Mouse (Mus musculus) MEL (cell line): Measurements from ENCODE around the gene Zfp638. TPM values are rescaled to one million over a fixed set of nuclear protein-coding genes. Genes with fewer than 3 reads are reported as not detected.

ENCODE experiments used
- DNase-seq: peaks from one replicate; pipeline ENCODE4 v3.0.0; 2011; ENCODE audit warnings: low read depth, low spot score
- H3K27ac ChIP-seq: 2 replicates; pipeline ENCODE4 v1.5.1; 2012; ENCODE audit warnings: low read depth, mild to moderate bottlenecking, control low read depth, low read length, moderate library complexity; ENCODE audit not compliant: control insufficient read depth
- H3K27me3 ChIP-seq, 2 experiments: fragments of 150-350 bp in 1 of 2; sonication (generic) in 1 of 2; 2 replicates each; pipeline ENCODE4 v1.6.1; 2012; ENCODE audit warnings: low read length in 2 of 2, mild to moderate bottlenecking in 2 of 2, improper control_type of control experiment in 1 of 2, moderate library complexity in 1 of 2; ENCODE audit not compliant: insufficient read depth in 2 of 2, control insufficient read depth in 1 of 2
- H3K36me3 ChIP-seq, 2 experiments: 2 replicates each; pipeline ENCODE4 v1.6.1; 2012 to 2014; ENCODE audit warnings: low read length in 2 of 2, improper control_type of control experiment in 1 of 2, inconsistent platforms in 1 of 2, mild to moderate bottlenecking in 1 of 2; ENCODE audit not compliant: insufficient read depth in 2 of 2, control insufficient read depth in 1 of 2
- H3K4me1 ChIP-seq, 2 experiments: fragments of 150-350 bp in 1 of 2; sonication (generic) in 1 of 2; 2 replicates each; pipeline ENCODE4 v1.6.1; 2012; ENCODE audit warnings: low read length in 2 of 2, improper control_type of control experiment in 1 of 2, mild to moderate bottlenecking in 1 of 2; ENCODE audit not compliant: insufficient read depth in 2 of 2, control insufficient read depth in 1 of 2
- H3K4me3 ChIP-seq, 2 experiments: fragments of 150-350 bp in 1 of 2; sonication (generic) in 1 of 2; 2 replicates each; pipeline ENCODE4 v1.5.1; 2012; ENCODE audit warnings: low read depth in 2 of 2, low read length in 2 of 2, mild to moderate bottlenecking in 2 of 2, moderate library complexity in 2 of 2, control low read depth in 1 of 2, improper control_type of control experiment in 1 of 2; ENCODE audit not compliant: control insufficient read depth in 1 of 2, insufficient read depth in 1 of 2
- H3K79me2 ChIP-seq: 2 replicates; pipeline ENCODE4 v1.6.1; 2012; ENCODE audit warnings: mild to moderate bottlenecking, low read length, moderate library complexity; ENCODE audit not compliant: control insufficient read depth, poor library complexity, insufficient read depth
- H3K9ac ChIP-seq: 2 replicates; pipeline ENCODE4 v1.6.1; 2012; ENCODE audit warnings: low read depth, mild to moderate bottlenecking, control low read depth, low read length, moderate library complexity; ENCODE audit not compliant: control insufficient read depth, poor library complexity, severe bottlenecking
- H3K9me3 ChIP-seq: fragments of 150-350 bp; sonication (generic); replicated peaks from 2 replicates; pipeline ENCODE4 v1.6.1; 2012; ENCODE audit warnings: mild to moderate bottlenecking, low read length, improper control_type of control experiment, moderate library complexity; ENCODE audit not compliant: insufficient read depth
- BHLHE40 ChIP-seq: IDR thresholded peaks from 2 replicates; pipeline ENCODE4 v1.6.1; 2012; ENCODE audit warnings: low read depth, mild to moderate bottlenecking, inconsistent platforms, low read length, improper control_type of control experiment, borderline replicate concordance
- CHD1 ChIP-seq: IDR thresholded peaks from 2 replicates; pipeline ENCODE4 v1.6.1; 2012; ENCODE audit warnings: low read depth, mild to moderate bottlenecking, inconsistent platforms, low read length, improper control_type of control experiment
- CHD2 ChIP-seq: IDR thresholded peaks from 2 replicates; pipeline ENCODE4 v1.6.1; 2011; ENCODE audit warnings: low read length, improper control_type of control experiment
- CTCF ChIP-seq, 3 experiments: IDR thresholded peaks in 2 of 3; conservative IDR thresholded peaks in 1 of 3; 2 replicates each; pipeline ENCODE4 v1.5.1; 2011 to 2012; ENCODE audit warnings: low read length in 3 of 3, low read depth in 2 of 3, mild to moderate bottlenecking in 2 of 3, improper control_type of control experiment in 1 of 3, inconsistent platforms in 1 of 3, mixed read lengths in 1 of 3, moderate library complexity in 1 of 3; ENCODE audit not compliant: control insufficient read depth in 1 of 3, insufficient read depth in 1 of 3, poor library complexity in 1 of 3, severe bottlenecking in 1 of 3
- E2F4 ChIP-seq: IDR thresholded peaks from 2 replicates; pipeline ENCODE4 v1.6.1; 2011; ENCODE audit warnings: low read depth, low read length, improper control_type of control experiment, borderline replicate concordance
- ELF1 ChIP-seq: IDR thresholded peaks from 2 replicates; pipeline ENCODE4 v1.6.1; 2014; ENCODE audit warnings: low read depth, mild to moderate bottlenecking, inconsistent platforms, low read length, improper control_type of control experiment, moderate library complexity
- EP300 ChIP-seq, 2 experiments: IDR thresholded peaks; 2 replicates each; pipeline ENCODE4 v1.6.1; 2011; ENCODE audit warnings: improper control_type of control experiment in 2 of 2, low read length in 2 of 2, low read depth in 1 of 2, mild to moderate bottlenecking in 1 of 2
- ETS1 ChIP-seq: IDR thresholded peaks from 2 replicates; pipeline ENCODE4 v1.6.1; 2012; ENCODE audit warnings: low read depth, mild to moderate bottlenecking, inconsistent platforms, low read length, improper control_type of control experiment, moderate library complexity
- GATA1 ChIP-seq: IDR thresholded peaks from 2 replicates; pipeline ENCODE4 v1.6.1; 2011; ENCODE audit warnings: low read depth, low read length, improper control_type of control experiment
- HCFC1 ChIP-seq: IDR thresholded peaks from 2 replicates; pipeline ENCODE4 v1.6.1; 2012; ENCODE audit warnings: low read depth, mild to moderate bottlenecking, inconsistent platforms, low read length, improper control_type of control experiment, moderate library complexity
- JUND ChIP-seq: IDR thresholded peaks from 2 replicates; pipeline ENCODE4 v1.6.1; 2011; ENCODE audit warnings: low read depth, mild to moderate bottlenecking, improper control_type of control experiment, low read length
- KAT2A ChIP-seq: conservative IDR thresholded peaks from 2 replicates; pipeline ENCODE4 v1.6.1; 2012; ENCODE audit warnings: low read depth, low read length, improper control_type of control experiment, inconsistent platforms
- MAFK ChIP-seq: IDR thresholded peaks from 2 replicates; pipeline ENCODE4 v1.6.1; 2011; ENCODE audit warnings: low read depth, mild to moderate bottlenecking, low read length, improper control_type of control experiment, borderline replicate concordance
- MAX ChIP-seq: IDR thresholded peaks from 2 replicates; pipeline ENCODE4 v1.6.1; 2011; ENCODE audit warnings: low read length, improper control_type of control experiment
- MAZ ChIP-seq: IDR thresholded peaks from 2 replicates; pipeline ENCODE4 v1.6.1; 2012; ENCODE audit warnings: low read depth, mild to moderate bottlenecking, inconsistent platforms, low read length, improper control_type of control experiment
- MEF2A ChIP-seq: IDR thresholded peaks from 2 replicates; pipeline ENCODE4 v1.6.1; 2014; ENCODE audit warnings: low read depth, mild to moderate bottlenecking, inconsistent platforms, low read length, improper control_type of control experiment; ENCODE audit not compliant: poor library complexity, insufficient replicate concordance, severe bottlenecking; ENCODE audit errors: extremely low read depth
- MXI1 ChIP-seq: IDR thresholded peaks from 2 replicates; pipeline ENCODE4 v1.6.1; 2011; ENCODE audit warnings: mild to moderate bottlenecking, low read depth, low read length, improper control_type of control experiment
- MYB ChIP-seq: IDR thresholded peaks from 2 replicates; pipeline ENCODE4 v1.6.1; 2011; ENCODE audit warnings: mild to moderate bottlenecking, low read depth, low read length, improper control_type of control experiment
- MYC ChIP-seq: IDR thresholded peaks from 2 replicates; pipeline ENCODE4 v1.6.1; 2011; ENCODE audit warnings: low read depth, mild to moderate bottlenecking, low read length, improper control_type of control experiment, moderate library complexity
- NELFE ChIP-seq: IDR thresholded peaks from 2 replicates; pipeline ENCODE4 v1.6.1; 2011; ENCODE audit warnings: low read depth, low read length, improper control_type of control experiment
- NRF1 ChIP-seq: IDR thresholded peaks from 2 replicates; pipeline ENCODE4 v1.6.1; 2014; ENCODE audit warnings: low read depth, mild to moderate bottlenecking, inconsistent platforms, low read length, improper control_type of control experiment, moderate library complexity; ENCODE audit not compliant: poor library complexity, insufficient read depth, severe bottlenecking
- POLR2A ChIP-seq, 2 experiments: IDR thresholded peaks; 2 replicates each; pipeline ENCODE4 v1.6.1; 2011 to 2012; ENCODE audit warnings: low read length in 2 of 2, mild to moderate bottlenecking in 2 of 2, control low read depth in 1 of 2, improper control_type of control experiment in 1 of 2, low read depth in 1 of 2, moderate library complexity in 1 of 2; ENCODE audit not compliant: control insufficient read depth in 1 of 2, insufficient read depth in 1 of 2, poor library complexity in 1 of 2
- POLR2AphosphoS2 ChIP-seq: IDR thresholded peaks from 2 replicates; pipeline ENCODE4 v1.6.1; 2011; ENCODE audit warnings: low read length, improper control_type of control experiment
- RAD21 ChIP-seq: IDR thresholded peaks from 2 replicates; pipeline ENCODE4 v1.6.1; 2011; ENCODE audit warnings: mild to moderate bottlenecking, low read depth, low read length, improper control_type of control experiment
- RCOR1 ChIP-seq: IDR thresholded peaks from 2 replicates; pipeline ENCODE4 v1.6.1; 2012; ENCODE audit warnings: low read depth, mild to moderate bottlenecking, inconsistent platforms, low read length, improper control_type of control experiment
- SIN3A ChIP-seq: IDR thresholded peaks from 2 replicates; pipeline ENCODE4 v1.6.1; 2012; ENCODE audit warnings: low read length, improper control_type of control experiment, inconsistent platforms
- SMC3 ChIP-seq: IDR thresholded peaks from 2 replicates; pipeline ENCODE4 v1.6.1; 2011; ENCODE audit warnings: low read depth, low read length, improper control_type of control experiment
- TAL1 ChIP-seq: IDR thresholded peaks from 2 replicates; pipeline ENCODE4 v1.6.1; 2012; ENCODE audit warnings: mild to moderate bottlenecking, inconsistent platforms, low read length, moderate library complexity, mixed read lengths
- TBP ChIP-seq: IDR thresholded peaks from 2 replicates; pipeline ENCODE4 v1.8.0; 2011; ENCODE audit warnings: low read depth, low read length, improper control_type of control experiment
- TCF12 ChIP-seq: IDR thresholded peaks from 2 replicates; pipeline ENCODE4 v1.6.1; 2014; ENCODE audit warnings: low read depth, mild to moderate bottlenecking, inconsistent platforms, low read length, improper control_type of control experiment, moderate library complexity
- UBTF ChIP-seq: IDR thresholded peaks from 2 replicates; pipeline ENCODE4 v1.6.1; 2012; ENCODE audit warnings: low read depth, mild to moderate bottlenecking, inconsistent platforms, low read length, improper control_type of control experiment, moderate library complexity, borderline replicate concordance; ENCODE audit not compliant: insufficient read depth
- USF1 ChIP-seq: IDR thresholded peaks from 2 replicates; pipeline ENCODE4 v1.6.1; 2014; ENCODE audit warnings: low read depth, mild to moderate bottlenecking, inconsistent platforms, low read length, improper control_type of control experiment, moderate library complexity
- USF2 ChIP-seq, 2 experiments: IDR thresholded peaks; 2 replicates each; pipeline ENCODE4 v1.6.1; 2011 to 2012; ENCODE audit warnings: improper control_type of control experiment in 2 of 2, low read length in 2 of 2, borderline replicate concordance in 1 of 2, inconsistent platforms in 1 of 2, low read depth in 1 of 2, mild to moderate bottlenecking in 1 of 2; ENCODE audit not compliant: insufficient read depth in 1 of 2
- ZC3H11A ChIP-seq: IDR thresholded peaks from 2 replicates; pipeline ENCODE4 v1.6.1; 2012; ENCODE audit warnings: low read depth, mild to moderate bottlenecking, inconsistent platforms, low read length, improper control_type of control experiment
- ZKSCAN1 ChIP-seq: IDR thresholded peaks from 2 replicates; pipeline ENCODE4 v1.6.1; 2012; ENCODE audit warnings: low read depth, mild to moderate bottlenecking, inconsistent platforms, low read length, improper control_type of control experiment, moderate library complexity
- ZMIZ1 ChIP-seq: IDR thresholded peaks from 2 replicates; pipeline ENCODE4 v1.6.1; 2012; ENCODE audit warnings: low read depth, mild to moderate bottlenecking, inconsistent platforms, low read length, improper control_type of control experiment, moderate library complexity
- ZNF384 ChIP-seq: IDR thresholded peaks from 2 replicates; pipeline ENCODE4 v1.6.1; 2012; ENCODE audit warnings: low read depth, mild to moderate bottlenecking, inconsistent platforms, low read length, improper control_type of control experiment
- polyA plus RNA-seq, 2 experiments: library from polyadenylated mRNA; stranded (reverse) in 1 of 2; unstranded in 1 of 2; fragments of >175 nt in 1 of 2; fragments of >200 nt in 1 of 2; gene quantifications; 2 replicates each; pipeline versions ENCODE4 v1.2.1 to v1.2.4; 2012; ENCODE audit warnings: low replicate concordance in 2 of 2, low read depth in 1 of 2; ENCODE audit not compliant: insufficient read length in 2 of 2, insufficient read depth in 1 of 2, missing spikeins in 1 of 2
- total RNA-seq: library from RNA; depleted of rRNA; stranded (reverse); fragments of 300-350 nt; gene quantifications from 2 replicates; pipeline ENCODE4 v1.2.3, GENCODE M21; 2012

Gene Zfp638
- total and polyA plus RNA-seq, 3 experiments: 50.1 to 69.0 (median 61.2) TPM

DNA sequence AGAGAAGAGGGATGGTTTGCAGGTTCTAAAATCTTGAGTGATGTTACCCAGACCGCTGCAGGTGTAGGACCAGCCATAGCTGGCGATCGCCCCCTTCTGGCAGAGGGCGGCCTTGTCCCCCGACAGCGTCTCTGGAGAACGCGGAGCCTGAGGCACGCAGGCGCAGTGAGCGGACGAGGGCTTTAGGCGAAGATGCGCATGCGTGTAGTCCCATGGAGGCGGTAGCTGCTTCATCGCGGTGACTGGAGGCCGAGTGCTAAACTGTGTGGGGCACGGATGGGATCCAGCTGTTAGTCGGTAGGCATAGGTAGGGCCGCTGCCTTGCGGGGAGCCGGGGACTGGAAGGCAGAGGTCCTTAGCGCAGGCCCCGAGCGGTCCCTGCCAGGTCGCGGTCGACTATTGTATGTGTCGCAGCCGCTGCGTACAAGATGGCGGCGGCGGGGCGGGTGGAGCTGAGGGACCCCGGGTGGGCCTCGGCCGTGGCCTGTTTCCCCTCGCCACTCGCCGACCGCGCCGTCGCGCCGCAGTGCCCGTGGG, 47.3 kb downstream of the Zfp638 start:
- Histone ChIP-seq H3K9me3 (no peaks in the 10 kb centered on the region), H3K27ac (peak overlapping the region; percentile 82), H3K4me3 (peak overlapping the region; percentile 87 to 95), H3K27me3 (no peaks in the 10 kb centered on the region; a peak in 1 of 4 replicates), H3K79me2 (peaks cover 28% of the 10 kb centered on the region), H3K4me1 (peaks cover 0 to 5% of the 10 kb centered on the region in 2 experiments; a peak in 2 of 4 replicates), H3K36me3 (peaks cover 0 to 6% of the 10 kb centered on the region in 2 experiments; a peak in 2 of 4 replicates), H3K9ac (peak overlapping the region; percentile 95)
- TF ChIP-seq CTCF (IDR thresholded peaks at IDR 0.05 in 2 of 3, conservative IDR thresholded peaks at IDR 0.05 in 1 of 3; ENCODE audit: control insufficient read depth in 1 of 3, insufficient read depth in 1 of 3, low read depth in 2 of 3, low read length in 3 of 3, poor library complexity in 1 of 3, severe bottlenecking in 1 of 3): peak; percentile 94 to 96 (median 96)
- no peak for TF ChIP-seq MAFK
- no peak for TF ChIP-seq MEF2A
- no peak for TF ChIP-seq CHD1
- TF ChIP-seq BHLHE40: no peak
- no peak for TF ChIP-seq UBTF
- TF ChIP-seq ZMIZ1: peak; percentile 84
- peak; percentile 96 for TF ChIP-seq NELFE
- no peak for TF ChIP-seq CHD2
- TF ChIP-seq ZNF384: no peak
- TF ChIP-seq MYB: no peak
- peak; percentile 78 for TF ChIP-seq POLR2AphosphoS2
- peak; percentile 62 for TF ChIP-seq SMC3
- no peak for TF ChIP-seq ZC3H11A
- no peak for TF ChIP-seq KAT2A
- peak; percentile 62 for TF ChIP-seq RAD21
- peak; percentile 82 to 91 for TF ChIP-seq POLR2A (IDR thresholded peaks at IDR 0.05; ENCODE audit: control insufficient read depth in 1 of 2, insufficient read depth in 1 of 2, low read depth in 1 of 2, low read length in 2 of 2, poor library complexity in 1 of 2)
- peak; percentile 73; the same call in 1 of the 2 replicates for TF ChIP-seq HCFC1
- no peak; the same call in 1 of the 2 replicates for TF ChIP-seq MXI1
- no peak for TF ChIP-seq ETS1
- TF ChIP-seq SIN3A: peak; percentile 50; the same call in 1 of the 2 replicates
- TF ChIP-seq ZKSCAN1: no peak
- TF ChIP-seq MAZ: 0 out of 2 replicates have a peak, but pooled peaks have one; percentile 46
- TF ChIP-seq TAL1: no peak
- no peak for TF ChIP-seq USF1
- TF ChIP-seq NRF1: peak; percentile 100; the same call in 1 of the 2 replicates
- TF ChIP-seq TCF12: 0 out of 2 replicates have a peak, but pooled peaks have one; percentile 9
- no peak for TF ChIP-seq E2F4
- TF ChIP-seq USF2 (IDR thresholded peaks at IDR 0.05; ENCODE audit: borderline replicate concordance in 1 of 2, insufficient read depth in 1 of 2, low read depth in 1 of 2, low read length in 2 of 2): no peak
- no peak for TF ChIP-seq JUND
- no peak for TF ChIP-seq RCOR1
- no peak for TF ChIP-seq EP300 (IDR thresholded peaks at IDR 0.05; ENCODE audit: low read depth in 1 of 2, low read length in 2 of 2)
- TF ChIP-seq MAX: no peak
- TF ChIP-seq MYC: peak; percentile 29; the same call in 1 of the 2 replicates
- no peak for TF ChIP-seq GATA1
- TF ChIP-seq TBP: no peak
- TF ChIP-seq ELF1: no peak
- DNase-seq: peak; percentile 96
